Mouse (Mus musculus) urinary bladder, postnatal 4 days (tissue): ENCODE results near the gene Golga1.

ENCODE experiments used
- DNase-seq, 2 experiments: peaks; one replicate each; pipeline ENCODE4 v3.0.0; 2021 to 2022; ENCODE audit warnings: low spot score in 2 of 2

Gene Golga1

DNA sequence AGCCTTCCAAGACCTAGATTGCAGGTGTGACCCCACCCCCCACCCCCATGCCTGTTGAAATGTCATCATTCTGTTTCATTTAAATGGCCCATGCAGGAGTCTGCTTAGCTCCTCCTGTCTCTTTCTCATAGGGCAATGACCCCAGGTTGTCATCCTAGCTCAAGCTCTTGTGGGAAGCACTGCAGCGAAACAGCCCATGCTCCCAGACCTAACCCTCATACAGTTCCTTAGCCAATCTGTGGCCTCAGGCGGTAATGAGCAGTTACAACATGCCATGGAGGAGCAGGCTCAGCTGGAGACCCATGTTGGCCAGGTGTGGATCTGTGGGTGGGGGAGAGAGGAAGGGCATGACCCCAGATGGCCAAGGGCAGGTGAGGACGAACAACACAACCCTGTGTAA is 90.2 kb downstream of the Golga1 start:
- no peak for DNase-seq

- no peak for DNase-seq
Observed at GRCm38 (mm10) chr2:38974171-38974570, 91.2 kb downstream of the Golga1 start.

- no peak for DNase-seq
Observed at GRCm38 (mm10) chr2:38973701-38974100, 91.6 kb downstream of the Golga1 start.

DNA sequence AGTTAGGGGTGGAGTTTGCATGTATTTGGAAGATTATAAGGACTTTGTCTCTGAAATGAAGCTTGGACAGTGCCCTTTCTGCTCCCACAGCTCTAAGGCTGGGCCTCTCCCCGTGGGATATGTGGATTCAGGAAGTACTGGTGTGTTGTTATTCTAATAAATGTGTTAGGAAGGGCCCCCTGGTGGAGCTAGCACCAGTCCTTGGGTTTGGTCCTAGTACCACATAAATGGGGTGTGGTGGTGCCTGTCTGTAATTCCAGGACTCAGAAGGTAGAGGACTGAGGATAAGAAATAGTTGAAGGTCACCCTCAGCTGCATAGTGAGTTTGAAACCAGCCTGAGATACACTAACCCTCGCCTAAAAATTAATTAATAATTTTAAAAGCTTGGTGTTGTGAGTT is 92.1 kb downstream of the Golga1 start:
- no peak for DNase-seq

- no peak for DNase-seq
Observed at GRCm38 (mm10) chr2:38970057-38970456, 95.3 kb downstream of the Golga1 start.

GRCm38 (mm10) chr2:38969650-38970049 is 95.7 kb downstream of the Golga1 start:
- DNase-seq, result no peak
